Mouse (Mus musculus) liver, postnatal 0 days (tissue): Measurements from ENCODE around the gene Kcnrg.

ENCODE experiments used
- CTCF ChIP-seq: sonication (generic); IDR thresholded peaks from 2 replicates; pipeline ENCODE4 v1.5.1; 2016; ENCODE audit warnings: antibody characterized with exemption, low read depth
- EP300 ChIP-seq: IDR thresholded peaks from 2 replicates; pipeline ENCODE4 v1.6.1; 2016; ENCODE audit warnings: antibody characterized with exemption, low read depth, mild to moderate bottlenecking

- no peak for TF ChIP-seq CTCF
- no peak for TF ChIP-seq EP300
Measured at GRCm38 (mm10) chr14:61661496-61661895, 54.2 kb downstream of the Kcnrg start.
